Comparison of ENCODE assay signal across 8 mouse cellular contexts in the genomic region with DNA sequence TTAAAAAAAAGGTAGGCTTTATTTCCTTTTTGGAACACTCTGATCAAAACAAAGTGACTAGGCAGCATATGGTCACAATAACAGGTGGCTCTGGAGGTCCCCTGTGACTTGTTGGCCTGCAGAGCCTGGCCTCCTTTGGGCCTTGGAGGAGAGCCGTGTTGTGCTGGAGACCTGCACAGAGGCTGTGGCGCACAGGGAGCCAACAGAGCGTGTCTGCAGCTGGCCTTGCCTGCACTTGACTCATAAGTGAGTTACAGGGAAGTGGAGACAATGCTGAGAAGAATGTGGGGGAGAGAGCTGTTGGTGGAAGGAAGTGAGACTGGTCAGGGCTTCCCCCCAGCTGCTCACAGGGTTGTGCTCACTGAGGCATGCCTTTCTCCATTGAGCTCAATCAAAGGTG.
DNase-seq lines count a peak whose midpoint lies in the region.

No protein-coding gene starts in this region.

- peak; percentile 52 for DNase-seq in embryo, embryonic 10 days (ENCODE audit: low spot score)
- no peak for DNase-seq in embryo, embryonic 9.5 days (ENCODE audit: extremely low spot score)
- DNase-seq in urinary bladder, postnatal 25 days (ENCODE audit: low spot score): peak; percentile 15
- no peak for DNase-seq in urinary bladder, postnatal 10 days (ENCODE audit: low spot score)
- peak; percentile 85 to 94 for DNase-seq in heart, adult 9 months (ENCODE audit: low spot score in 2 of 2)
- peak; percentile 58 for DNase-seq in kidney, postnatal 10 days
- DNase-seq in ovary, postnatal 14 days (ENCODE audit: low spot score): peak; percentile 18
- no peak for DNase-seq in layer of hippocampus, postnatal 14 days (ENCODE audit: low spot score in 2 of 2)

Comparison
In these comparisons a context has a peak if more than half of its experiments do, and no peak if none do; other contexts are left out.
1. DNase-seq: peak in embryo, embryonic 10 days (single experiment), urinary bladder, postnatal 25 days (single experiment), heart, adult 9 months (2 of 2), kidney, postnatal 10 days (single experiment) and ovary, postnatal 14 days (single experiment); none in embryo, embryonic 9.5 days (single experiment), urinary bladder, postnatal 10 days (single experiment) and layer of hippocampus, postnatal 14 days (0 of 2).